Mouse (Mus musculus) embryonic fibroblast, embryonic 13.5 days (primary cell): Measurements from ENCODE around the gene Thsd4.

ENCODE experiments used
- CTCF ChIP-seq: IDR thresholded peaks from 2 replicates; pipeline ENCODE4 v1.5.1; 2011; ENCODE audit warnings: mild to moderate bottlenecking, control low read depth, low read length, moderate library complexity, borderline replicate concordance; ENCODE audit not compliant: insufficient read depth
- POLR2A ChIP-seq: IDR thresholded peaks from 2 replicates; pipeline ENCODE4 v1.6.1; 2011; ENCODE audit warnings: low read depth, mild to moderate bottlenecking, control low read depth, low read length, moderate library complexity

DNA sequence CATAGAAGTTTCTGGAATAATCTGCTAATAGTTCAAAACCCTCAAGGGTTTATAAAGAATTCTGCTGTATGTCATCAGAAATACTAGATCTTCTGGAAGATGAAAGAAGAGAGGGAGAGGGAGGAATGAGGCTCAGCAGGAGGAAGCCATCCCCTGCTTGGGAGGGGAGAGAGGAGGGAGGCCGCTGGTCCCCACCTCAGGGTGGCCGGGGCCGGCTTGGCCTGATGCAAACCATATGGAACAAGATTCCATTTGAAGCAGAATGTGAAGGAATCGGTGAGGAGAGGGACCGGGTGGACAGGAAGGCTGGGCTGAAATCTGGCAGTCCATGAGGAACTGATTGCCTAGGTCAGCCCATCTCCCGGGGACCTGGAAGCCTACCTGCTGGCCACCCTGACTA, 143.6 kb downstream of the Thsd4 start:
- TF ChIP-seq CTCF (no peak), POLR2A (no peak)
